Mouse (Mus musculus) thymus, adult 2 months (tissue): ENCODE results near the gene Hpcal1.

Source experiments
- CTCF ChIP-seq: fragments of 200-500 bp; IDR thresholded peaks from 2 replicates; pipeline ENCODE4 v1.5.1; 2012; ENCODE audit warnings: mild to moderate bottlenecking, control low read depth, low read length, moderate library complexity, borderline replicate concordance; ENCODE audit not compliant: control insufficient read depth, poor library complexity, insufficient read depth; ENCODE audit errors: extremely low read depth
- POLR2A ChIP-seq: fragments of 200-500 bp; IDR thresholded peaks from 2 replicates; pipeline ENCODE4 v1.6.1; 2012; ENCODE audit warnings: mild to moderate bottlenecking, low read length, control low read depth, moderate library complexity; ENCODE audit not compliant: control insufficient read depth, poor library complexity, insufficient read depth; ENCODE audit errors: extremely low read depth

- no peak for TF ChIP-seq CTCF
- no peak for TF ChIP-seq POLR2A
Observed at GRCm38 (mm10) chr12:17741637-17742364, 51.1 kb downstream of the Hpcal1 start.
